Mouse (Mus musculus): ENCODE measurements around the gene Tbc1d12. TPM values are rescaled to one million over a fixed set of nuclear protein-coding genes. Genes with fewer than 3 reads are reported as not detected.

Tbc1d12 gene
- total RNA-seq, 2 experiments from 2014 or later = 11.4 to 12.8 TPM

DNA sequence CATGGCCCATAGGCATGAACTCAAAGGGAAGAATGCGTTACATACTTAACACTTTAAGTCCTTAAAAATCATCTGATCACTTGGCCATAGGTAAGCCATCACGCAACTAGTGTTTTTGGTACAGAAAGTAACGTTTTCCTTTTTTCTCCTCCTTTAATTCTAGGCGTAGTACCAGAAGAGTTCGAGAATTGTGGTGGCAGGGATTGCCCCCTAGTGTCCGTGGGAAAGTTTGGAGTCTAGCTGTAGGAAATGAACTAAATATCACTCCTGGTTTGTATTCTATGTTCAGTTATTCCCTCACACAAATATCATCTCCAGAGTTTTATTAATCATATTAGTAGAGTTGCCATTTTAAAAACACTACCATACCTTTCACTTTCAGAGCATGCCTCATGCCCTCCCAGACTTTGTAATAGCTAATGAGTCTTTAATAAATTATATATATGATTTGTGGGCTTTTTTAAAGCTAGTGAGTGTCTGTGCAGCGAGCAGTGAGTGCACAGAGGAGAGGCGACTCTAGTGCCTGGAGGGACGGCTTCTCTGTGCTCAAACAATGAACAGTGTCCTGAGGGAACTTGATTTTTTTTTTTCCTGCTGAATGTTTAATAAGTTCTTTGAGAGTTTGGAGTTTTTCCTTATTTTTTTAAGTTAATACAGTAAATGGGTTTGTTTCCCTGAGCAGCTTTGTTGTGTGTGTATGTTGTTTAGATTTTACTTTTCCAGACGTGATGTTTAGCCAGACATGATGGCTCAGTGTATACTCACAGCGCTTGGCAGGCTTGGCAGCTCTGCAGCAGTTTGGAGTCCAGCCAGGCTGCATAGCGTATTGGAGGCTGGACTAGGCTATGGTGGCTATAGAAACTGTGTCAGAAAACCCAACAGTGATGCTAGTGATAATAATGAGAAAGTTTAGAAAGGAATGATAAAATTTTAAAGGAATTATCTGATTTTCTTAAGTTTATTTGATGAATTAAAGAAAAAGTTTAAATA lies 65.1 kb downstream of the Tbc1d12 start:
- no peak for DNase-seq (ENCODE audit: low spot score in 2 of 2)
- intact Hi-C loops (cut with DNase I) = no loop called here

DNA sequence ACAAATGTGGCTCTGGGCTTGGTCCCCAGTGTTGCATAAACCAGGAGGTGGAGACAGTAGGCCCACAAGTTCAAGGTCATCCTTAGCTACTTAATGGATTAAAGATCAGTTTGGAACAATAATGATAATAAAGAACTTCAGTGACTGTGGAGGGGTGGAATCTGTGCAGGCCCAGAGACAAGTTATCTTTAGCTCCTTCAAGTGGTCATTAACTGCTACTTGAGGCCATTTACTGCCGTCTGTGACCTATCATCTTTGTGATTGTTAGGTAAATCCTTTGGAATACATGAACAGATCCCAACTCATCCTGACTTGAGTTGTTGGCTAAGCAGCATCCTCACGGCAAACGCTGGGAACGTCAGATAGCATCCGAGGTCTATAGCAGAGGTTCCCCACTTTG lies 66.1 kb downstream of the Tbc1d12 start:
- DNase-seq (ENCODE audit: low spot score in 2 of 2) = no peak
- intact Hi-C loops (cut with DNase I) = no loop called here

DNA sequence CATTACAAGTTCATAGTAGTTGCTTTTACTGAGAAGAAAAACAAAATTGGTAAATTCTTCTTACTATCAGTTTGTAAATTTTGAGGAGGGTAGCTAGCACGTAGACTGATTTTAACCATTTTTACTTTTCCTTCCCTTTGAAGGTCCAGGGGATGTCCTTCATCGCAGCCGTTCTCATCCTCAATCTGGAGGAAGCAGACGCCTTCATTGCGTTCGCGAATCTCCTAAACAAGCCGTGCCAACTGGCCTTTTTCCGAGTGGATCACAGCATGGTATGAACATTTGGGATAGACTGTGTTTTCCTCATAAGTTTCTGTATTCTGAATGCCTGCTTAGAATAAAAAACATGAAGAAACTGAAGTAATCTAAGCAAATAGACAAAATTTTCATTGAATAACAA lies 77.4 kb downstream of the Tbc1d12 start:
- intact Hi-C loops (cut with DNase I) = loop anchor here (10.0 kb wide), 1 partner anchor 489 kb away; no protein-coding TSS in a partner anchor
- no peak for DNase-seq (ENCODE audit: low spot score in 2 of 2)

DNA sequence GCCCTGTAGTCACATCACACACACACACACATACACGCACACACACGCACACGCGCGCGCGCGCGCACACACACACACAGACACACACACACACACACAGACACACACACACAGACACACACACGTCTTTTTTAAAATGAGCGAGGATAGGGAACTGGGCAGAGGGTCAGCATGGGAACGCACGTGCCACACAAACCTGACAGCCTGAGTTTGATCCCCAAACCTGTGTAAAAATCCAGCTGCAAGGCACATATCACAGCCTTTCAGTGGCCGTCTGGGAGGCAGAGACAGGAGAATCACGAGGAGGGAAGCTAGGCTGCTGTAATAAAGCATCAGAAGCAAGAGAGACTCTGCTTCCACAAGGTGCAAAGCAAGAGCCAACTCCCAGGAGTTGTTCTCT lies 78.5 kb downstream of the Tbc1d12 start:
- no peak for DNase-seq (ENCODE audit: low spot score in 2 of 2)
- intact Hi-C loops (cut with DNase I) = loop anchor here (10.0 kb wide), 1 partner anchor 490 kb away; no protein-coding TSS in a partner anchor

DNA sequence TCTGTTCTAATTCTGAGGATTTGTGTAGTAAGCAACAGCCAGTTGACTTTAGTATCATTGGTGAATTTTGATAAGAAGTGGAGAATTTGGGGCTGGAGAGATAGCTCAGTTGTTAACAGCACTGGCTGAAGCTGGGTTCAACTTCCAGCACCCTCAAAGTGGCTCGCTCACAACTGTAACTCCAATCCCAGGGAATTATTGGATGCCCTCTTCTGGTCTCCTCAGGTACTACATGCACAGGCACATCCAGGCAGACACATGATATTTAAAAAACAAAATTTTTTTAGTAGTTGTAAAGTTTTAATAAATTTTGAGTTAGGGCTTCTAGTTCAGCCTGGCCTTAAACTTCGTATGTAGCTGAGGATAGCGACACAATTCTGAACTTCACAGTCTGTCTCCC lies 79.3 kb downstream of the Tbc1d12 start:
- DNase-seq (ENCODE audit: low spot score in 2 of 2) = peak; percentile 45 to 66

DNA sequence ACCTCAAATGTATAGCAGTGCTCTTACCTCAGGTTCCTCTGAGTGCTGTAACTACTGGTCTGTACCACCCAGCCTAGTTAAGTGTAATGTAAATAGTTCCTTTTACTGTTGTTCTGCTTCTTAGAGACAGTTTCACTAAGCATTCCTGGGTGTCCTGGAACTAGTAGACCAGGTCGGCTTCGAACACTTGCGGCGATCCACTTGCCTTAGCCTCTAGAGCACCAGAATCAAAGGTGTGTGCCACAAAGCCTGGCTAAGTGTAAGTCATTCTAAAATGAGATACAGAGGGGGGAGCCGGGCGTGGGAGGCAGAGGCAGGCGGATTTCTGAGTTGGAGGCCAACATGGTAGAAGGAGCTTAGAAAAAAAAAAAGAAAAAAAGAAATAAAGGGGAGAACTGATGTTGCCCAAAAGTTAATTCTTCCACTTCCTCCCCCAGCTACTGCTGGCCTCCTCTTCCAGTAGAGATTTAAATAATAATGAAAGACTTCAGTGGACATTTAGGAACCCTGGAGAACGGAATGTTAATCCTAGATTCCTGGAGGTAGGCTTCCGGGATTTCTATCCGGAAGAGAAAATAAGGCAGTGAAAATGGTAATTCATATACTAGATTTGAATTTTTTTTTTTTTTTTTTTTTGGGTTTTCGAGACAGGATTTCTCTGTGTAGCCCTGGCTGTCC lies 92.2 kb downstream of the Tbc1d12 start:
- DNase-seq (ENCODE audit: low spot score in 2 of 2) = no peak
- intact Hi-C loops (cut with DNase I) = no loop called here

More for the DNA sequence above, 79.3 kb downstream of the Tbc1d12 start:
- intact Hi-C loops (cut with DNase I) = loop anchor here (10.0 kb wide), 1 partner anchor 491 kb away; no protein-coding TSS in a partner anchor

DNA sequence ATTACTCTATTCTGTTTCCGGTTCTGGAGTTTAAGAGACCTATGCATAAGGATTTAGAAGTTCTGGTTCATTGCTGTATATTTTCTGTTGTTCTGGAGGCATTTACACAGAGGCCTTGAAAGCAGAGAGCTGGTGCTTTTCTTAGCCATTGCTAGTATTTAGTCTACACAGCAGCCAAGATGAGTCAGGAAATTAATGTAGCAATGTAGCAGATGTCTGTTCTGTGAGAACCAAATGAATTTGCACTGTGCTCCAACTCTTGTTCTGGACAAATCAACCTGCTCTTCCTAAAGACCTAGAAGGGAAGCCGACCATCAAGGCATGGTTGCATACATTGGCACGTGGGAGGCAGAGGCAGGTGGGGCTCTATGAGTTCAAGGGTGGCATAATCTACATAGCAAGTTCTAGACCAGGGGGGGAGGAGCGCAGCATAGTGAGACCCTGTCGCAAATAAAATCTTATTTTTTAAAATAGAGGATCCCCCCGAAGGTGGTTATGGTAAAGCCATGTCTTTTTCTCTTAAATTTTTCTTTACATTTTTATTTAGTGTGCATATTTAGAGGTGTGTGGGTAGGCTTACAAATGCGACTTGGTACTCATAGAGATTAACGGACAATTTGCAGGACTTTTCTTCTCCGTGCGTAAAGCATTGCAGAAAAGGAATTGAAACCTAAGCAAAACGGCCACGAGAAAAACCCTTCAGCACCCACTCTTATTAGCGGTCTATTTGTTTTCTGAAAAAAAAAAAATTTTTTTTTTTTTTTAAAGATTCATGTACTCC lies 93.3 kb downstream of the Tbc1d12 start:
- intact Hi-C loops (cut with DNase I) = no loop called here
- DNase-seq (ENCODE audit: low spot score in 2 of 2) = peak; percentile 30 to 73

DNA sequence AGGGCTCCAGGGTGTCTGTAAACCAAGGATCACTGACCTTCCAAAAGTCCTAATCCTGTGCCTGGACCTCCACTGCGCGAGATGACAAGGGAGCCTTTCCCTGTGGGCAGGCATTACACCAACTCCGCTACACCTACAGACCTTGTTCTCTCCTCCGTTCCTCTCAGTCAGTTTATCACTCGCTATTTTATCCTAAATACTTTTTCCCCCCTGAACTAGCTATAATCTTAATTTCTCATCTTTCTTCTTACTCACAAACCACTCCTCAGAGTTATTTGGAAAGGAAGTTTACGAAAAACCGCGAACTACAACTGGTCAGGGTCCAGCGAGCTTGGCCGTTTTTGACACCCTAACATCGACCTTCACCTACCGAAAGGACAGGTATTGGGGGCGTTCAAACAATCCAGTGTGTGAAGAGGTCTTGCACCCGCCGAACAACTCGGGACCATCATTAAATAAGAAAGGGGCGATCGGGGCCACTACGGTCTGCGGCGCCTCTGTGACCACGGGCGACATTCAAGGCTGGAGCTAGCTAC lies 93.9 kb downstream of the Tbc1d12 start:
- DNase-seq (ENCODE audit: low spot score in 2 of 2) = no peak
- intact Hi-C loops (cut with DNase I) = no loop called here

DNA sequence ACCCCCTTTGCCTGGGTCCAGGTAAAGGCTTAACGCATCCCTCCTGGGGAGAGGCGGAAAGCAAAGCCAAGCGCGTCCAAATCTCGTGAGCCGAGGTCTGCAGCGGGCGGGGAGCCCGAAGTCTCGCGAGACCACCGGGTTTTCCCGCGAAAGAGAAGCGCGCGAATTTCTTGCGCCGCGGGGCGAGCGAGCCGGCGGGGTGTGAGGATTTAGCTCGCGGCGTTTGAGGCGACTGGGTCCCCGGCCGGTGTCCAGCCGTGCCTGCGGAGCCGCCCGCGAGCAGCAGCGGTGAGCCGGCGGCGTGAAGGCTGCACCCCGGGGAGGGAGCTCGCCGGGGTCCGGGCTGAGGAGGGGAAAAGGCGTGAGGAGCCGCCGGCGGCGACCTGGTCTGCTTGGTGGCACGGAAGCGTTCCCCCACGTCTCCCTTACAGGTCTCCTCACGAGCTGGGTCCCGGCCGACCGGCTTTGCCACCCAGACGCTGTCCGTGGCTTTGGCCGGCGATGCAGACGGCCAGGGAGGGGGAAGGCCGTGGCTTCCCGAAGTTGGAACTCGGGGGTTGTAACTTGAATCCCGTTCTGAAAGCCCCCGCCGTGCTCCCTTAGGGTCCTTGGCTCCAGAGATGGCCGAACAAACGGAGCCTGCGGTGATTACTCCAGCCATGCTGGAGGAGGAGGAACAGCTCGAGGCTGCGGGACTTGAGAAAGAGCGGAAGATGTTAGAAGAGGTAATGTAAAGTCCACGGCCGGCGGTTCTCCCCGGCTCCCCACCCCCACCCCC lies 94.6 kb downstream of the Tbc1d12 start, which contains the start of gene Hells:
Gene Hells (plus strand): TSS at position 128 of the 778 bp plus-strand sequence.
- intact Hi-C loops (cut with DNase I) = no loop called here

DNA sequence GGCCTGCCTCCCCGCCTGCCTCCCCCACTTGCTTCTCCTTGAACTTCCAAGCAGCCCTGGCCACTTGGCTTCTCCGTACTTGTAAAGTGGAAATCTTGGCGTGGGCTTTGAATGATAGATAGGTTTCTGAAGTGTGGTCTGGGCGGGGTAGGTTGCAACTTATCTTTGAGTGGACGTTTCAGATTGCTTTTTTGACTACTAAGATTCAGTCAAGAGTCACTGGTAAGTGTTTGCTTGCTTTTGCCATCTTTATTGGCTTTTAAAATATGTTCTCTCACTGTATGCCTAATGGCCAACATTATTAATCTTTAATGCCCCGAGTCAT lies 95.1 kb downstream of the Tbc1d12 start:
- intact Hi-C loops (cut with DNase I) = no loop called here
- DNase-seq (ENCODE audit: low spot score in 2 of 2) = no peak

More for the DNA sequence above, 94.6 kb downstream of the Tbc1d12 start, which contains the start of gene Hells:
- DNase-seq (ENCODE audit: low spot score in 2 of 2) = peak; percentile 75 to 78

DNA sequence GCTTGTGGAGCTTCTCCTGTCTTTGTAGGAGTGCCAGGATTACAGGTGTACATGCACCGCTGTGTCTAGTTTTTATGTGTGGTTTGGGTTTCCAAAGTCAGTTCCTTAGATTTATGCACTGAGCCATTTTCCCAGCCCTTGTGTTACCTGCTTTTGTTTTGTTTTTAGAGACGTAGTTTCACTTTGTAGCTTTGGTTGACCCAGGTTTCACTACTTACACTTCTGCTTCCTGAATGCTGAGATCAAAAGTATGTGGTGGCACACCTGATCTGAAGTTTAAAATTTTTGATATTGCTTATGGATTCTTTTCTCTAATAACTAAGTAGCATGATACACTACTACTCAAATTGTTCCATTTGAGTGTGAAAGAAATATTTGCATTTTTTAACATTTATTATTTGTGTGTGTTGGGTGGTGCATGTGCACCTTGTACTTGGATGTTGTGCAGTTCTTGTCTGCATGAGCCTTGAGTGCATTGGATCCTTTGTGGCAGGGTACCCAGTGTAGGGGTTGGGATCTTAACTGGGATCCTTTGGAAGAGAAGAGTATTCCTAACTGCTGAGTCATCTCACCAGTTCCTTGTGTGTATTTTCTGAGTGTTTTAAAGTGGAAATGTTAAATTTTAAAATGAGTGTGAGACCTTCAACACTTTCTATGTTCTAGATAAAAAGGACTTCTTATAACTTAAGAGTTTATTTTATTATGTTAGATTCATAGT lies 108.4 kb downstream of the Tbc1d12 start:
- no peak for DNase-seq (ENCODE audit: low spot score in 2 of 2)
- intact Hi-C loops (cut with DNase I) = no loop called here

Other genes with a start within 250 kb of the Tbc1d12 start
- 10 to 100 TPM; 12.1 to 13.3 TPM for gene Noc3l, start 17.3 kb upstream of the Tbc1d12 start, total RNA-seq (2021)
- gene Hells, start 94.3 kb downstream of the Tbc1d12 start, total RNA-seq (2021) = 1 to 10 TPM; 4.1 to 4.8 TPM
- under 1 TPM; 0.23 to 0.48 TPM for gene Cyp2c55, start 170.4 kb downstream of the Tbc1d12 start, total RNA-seq (2021)
- under 1 TPM in 1 of 2 experiments, not detected in 1; 0.25 TPM for gene Cyp2c65, start 224.4 kb downstream of the Tbc1d12 start, total RNA-seq (2021)

Measured in left cerebral cortex, postnatal 25 days (tissue).